Mouse (Mus musculus) frontal cortex, postnatal 36 days (tissue): ENCODE data around the gene Plxna4.

Source experiments
- DNase-seq, 2 experiments: peaks; one replicate each; pipeline ENCODE4 v3.0.0; 2022; ENCODE audit warnings: low spot score in 2 of 2

Plxna4 gene

GRCm38 (mm10) chr6:32179346-32180011, 408.5 kb downstream of the Plxna4 start:
- no peak for DNase-seq

GRCm38 (mm10) chr6:32177905-32178304, 410.1 kb downstream of the Plxna4 start:
- DNase-seq, result no peak

- no peak for DNase-seq
These were observed 420.3 kb downstream of the Plxna4 start for GRCm38 (mm10) chr6:32167725-32168124.

- DNase-seq, result no peak
These were observed 427.6 kb downstream of the Plxna4 start for GRCm38 (mm10) chr6:32160370-32160769.

- DNase-seq, result no peak
These were observed 428.1 kb downstream of the Plxna4 start for GRCm38 (mm10) chr6:32159931-32160330.

GRCm38 (mm10) chr6:32158347-32158746, 429.6 kb downstream of the Plxna4 start:
- DNase-seq, result no peak

- DNase-seq, result no peak
These were observed 434.8 kb downstream of the Plxna4 start for GRCm38 (mm10) chr6:32153170-32153569.

- no peak for DNase-seq
These were observed 437.2 kb downstream of the Plxna4 start for GRCm38 (mm10) chr6:32150836-32151235.

- DNase-seq, result no peak
These were observed 443.2 kb downstream of the Plxna4 start for GRCm38 (mm10) chr6:32144771-32145170.

- no peak for DNase-seq
These were observed 448.5 kb downstream of the Plxna4 start for GRCm38 (mm10) chr6:32139537-32139936.

- no peak for DNase-seq
These were observed 461.1 kb downstream of the Plxna4 start for GRCm38 (mm10) chr6:32126914-32127313.

GRCm38 (mm10) chr6:32122584-32123265, 465.3 kb downstream of the Plxna4 start:
- no peak for DNase-seq

GRCm38 (mm10) chr6:32120931-32121330, 467.1 kb downstream of the Plxna4 start:
- DNase-seq, result no peak

- DNase-seq, result no peak
These were observed 478.8 kb downstream of the Plxna4 start for GRCm38 (mm10) chr6:32109207-32109606.

GRCm38 (mm10) chr6:32105547-32106275, 482.3 kb downstream of the Plxna4 start:
- DNase-seq, result no peak
